Mouse (Mus musculus): Measurements from ENCODE around the gene Rbm24.

GRCm38 (mm10) chr13:46393936-46394335, 24.3 kb upstream of the Rbm24 start:
- TF ChIP-seq CTCF (IDR thresholded peaks at IDR 0.05; ENCODE audit: control insufficient read depth, insufficient read depth, insufficient read length) (no peak), MAX (IDR thresholded peaks at IDR 0.05) (no peak), USF1 (IDR thresholded peaks at IDR 0.05; ENCODE audit: low read depth) (no peak)
